15 mouse cellular contexts compared by ENCODE assay signal in genomic region chr10:37349261-37349660, GRCm38 (mm10).
"Had no signal": no experiment of that assay in that cellular context is flagged by ENCODE, and none has a peak within 500 bp of the region (broad histone marks: within the 10 kb centered on the region; RNA-seq: fewer than 3 reads in every experiment).

No protein-coding gene starts in this region.

- H3K9me3 ChIP-seq: neural tube, embryonic 15.5 days; stomach, embryonic 15.5 days had no signal

- H3K9ac ChIP-seq: neural tube, embryonic 15.5 days; stomach, embryonic 15.5 days had no signal

- H3K4me3 ChIP-seq: neural tube, embryonic 15.5 days; stomach, embryonic 15.5 days had no signal

- H3K27me3 ChIP-seq: neural tube, embryonic 15.5 days; stomach, embryonic 15.5 days had no signal

- H3K4me2 ChIP-seq: neural tube, embryonic 15.5 days; stomach, embryonic 15.5 days had no signal

- H3K36me3 ChIP-seq: neural tube, embryonic 15.5 days; stomach, embryonic 15.5 days had no signal

- H3K27ac ChIP-seq: neural tube, embryonic 15.5 days; stomach, embryonic 15.5 days; stomach, postnatal 0 days had no signal

- H3K4me1 ChIP-seq: neural tube, embryonic 15.5 days; stomach, embryonic 15.5 days had no signal

- DNase-seq: retina, postnatal 1 day; right cerebral cortex, adult 18-20 months; right cerebral cortex, postnatal 14 days; right cerebral cortex, postnatal 25 days; right cerebral cortex, postnatal 4 days; spleen, adult 18-20 months; thymus, adult 18-20 months; thymus, adult 2 months; thymus, postnatal 14 days; thymus, postnatal 25 days; thymus, postnatal 36 days; thymus, postnatal 4 days had no signal
